Mouse (Mus musculus): ENCODE results near the gene Olfr52. TPM values are rescaled to one million over a fixed set of nuclear protein-coding genes. Genes with fewer than 3 reads are reported as not detected.

Olfr52 gene
- not detected for total RNA-seq (2023)

DNA sequence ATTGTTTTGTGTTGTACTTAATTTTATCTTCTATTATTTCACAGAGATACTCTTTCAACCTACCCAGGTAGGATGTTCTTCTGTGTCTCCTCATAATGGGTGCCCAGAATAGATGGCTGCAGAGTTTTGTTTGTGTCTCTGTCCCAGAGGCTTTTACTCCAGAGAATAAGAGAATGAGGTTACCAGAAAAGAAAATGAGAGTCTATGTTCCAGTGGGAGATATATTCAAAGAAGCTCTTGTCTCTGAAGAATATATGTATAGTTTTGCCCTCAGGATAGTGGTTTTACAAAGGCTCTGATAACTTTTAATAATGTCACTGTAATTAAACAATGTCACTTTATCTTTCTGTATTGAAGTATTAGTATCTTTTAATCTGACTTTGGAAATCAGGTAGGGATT lies at the start of gene Olfr52:
TSS of gene Olfr52 (minus strand) at position 101 of the 400 bp plus-strand sequence.

DNA sequence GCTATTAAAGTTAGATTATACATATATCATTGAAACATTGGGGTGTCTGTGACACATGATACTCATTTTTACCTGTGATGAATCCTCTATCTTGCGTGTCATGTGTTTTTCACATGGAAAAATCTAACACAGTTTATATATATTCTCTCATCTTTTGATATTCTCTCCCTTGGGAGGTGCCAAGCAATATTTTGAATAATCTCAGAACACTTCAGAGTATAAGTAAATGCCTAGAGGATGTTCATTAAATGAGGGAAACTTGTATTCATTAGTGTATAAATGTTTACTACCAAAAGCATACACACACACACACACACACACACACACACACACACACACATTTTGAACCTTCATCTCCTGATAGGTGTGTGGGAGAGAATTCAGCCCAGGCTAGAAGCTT lies 45.8 kb upstream of the Olfr52 start, which contains the start of gene Olfr1047:
TSS of gene Olfr1047 (minus strand) at position 101 of the 400 bp plus-strand sequence.

DNA sequence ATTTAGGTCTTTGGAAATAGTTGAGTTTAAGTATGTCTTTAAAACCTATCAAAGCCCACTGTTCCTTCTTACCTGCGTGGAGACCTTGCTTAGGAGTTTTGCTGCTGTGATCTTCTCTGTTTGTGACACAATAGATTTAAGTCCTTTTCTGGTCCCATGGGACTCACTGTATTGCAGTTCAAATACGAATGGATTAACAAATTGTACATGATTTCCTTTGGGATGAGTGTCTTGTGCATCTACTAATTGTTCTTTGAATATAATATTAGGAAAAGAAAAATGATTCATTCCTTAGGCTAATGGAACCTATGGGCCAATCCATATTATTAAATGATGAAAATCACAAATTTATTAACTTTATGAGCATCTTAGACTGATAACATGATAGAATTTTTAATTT lies 33.7 kb upstream of the Olfr52 start, which contains the start of gene Olfr1046:
TSS of gene Olfr1046 (minus strand) at position 101 of the 400 bp plus-strand sequence.

DNA sequence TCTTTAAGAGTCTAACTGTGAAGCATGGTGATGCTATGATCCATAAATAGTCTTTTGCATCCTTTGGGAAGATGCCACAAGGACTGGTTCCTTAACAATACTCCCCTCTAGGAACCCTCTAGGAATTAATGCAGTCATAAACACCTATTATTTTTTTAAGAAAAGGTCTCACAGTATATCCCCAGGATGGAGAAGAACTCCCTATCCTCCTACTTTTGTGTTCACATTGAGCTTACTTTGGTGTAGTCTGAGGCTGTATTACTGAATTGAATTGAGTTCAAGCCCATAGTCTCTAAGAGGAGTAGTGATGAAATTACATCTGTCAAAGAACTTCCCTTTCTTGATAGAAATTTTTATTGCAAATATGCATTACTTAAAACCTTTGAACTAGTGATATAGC lies 17.4 kb upstream of the Olfr52 start, which contains the start of gene Olfr1045:
TSS of gene Olfr1045 (minus strand) at position 101 of the 400 bp plus-strand sequence.

DNA sequence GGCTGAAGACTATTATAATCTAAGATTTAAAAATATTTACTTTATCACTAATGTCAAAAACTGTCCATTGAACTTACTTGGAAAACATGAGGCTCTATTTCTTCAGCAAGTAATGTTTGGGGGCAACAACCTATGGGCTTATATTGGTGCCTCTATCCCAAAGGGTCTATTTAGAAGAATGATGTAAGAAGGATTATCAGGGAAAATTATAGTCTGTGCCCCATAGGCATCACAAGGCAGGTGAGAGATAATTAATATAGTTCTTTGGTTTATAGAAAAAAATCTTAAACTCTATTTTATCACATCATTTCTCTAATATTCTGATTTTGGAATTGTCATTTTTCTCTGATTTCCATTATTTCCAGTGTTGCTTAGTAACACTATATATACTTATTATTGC lies 7.8 kb downstream of the Olfr52 start, which contains the start of gene Olfr1044:
TSS of gene Olfr1044 (minus strand) at position 101 of the 400 bp plus-strand sequence.

DNA sequence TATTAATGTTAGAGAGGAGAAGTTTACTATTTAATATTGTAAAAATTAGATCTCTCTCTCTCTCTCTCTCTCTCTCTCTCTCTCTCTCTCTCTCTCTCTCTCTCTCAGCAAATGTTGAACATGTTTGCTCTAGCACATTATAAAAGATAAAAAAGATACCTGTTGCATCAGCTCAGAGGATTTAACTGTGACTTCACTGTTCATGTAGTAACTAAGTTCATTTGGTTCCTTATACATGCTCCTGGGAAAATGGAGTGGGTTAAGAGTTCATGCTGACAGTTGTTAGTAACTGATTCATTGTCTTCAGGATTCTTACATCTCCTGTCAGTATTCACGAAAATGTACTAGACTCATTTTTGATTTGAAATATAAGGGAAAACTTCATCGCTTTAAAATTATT lies 18.1 kb downstream of the Olfr52 start, which contains the start of gene Olfr1043:
TSS of gene Olfr1043 (minus strand) at position 101 of the 400 bp plus-strand sequence.

DNA sequence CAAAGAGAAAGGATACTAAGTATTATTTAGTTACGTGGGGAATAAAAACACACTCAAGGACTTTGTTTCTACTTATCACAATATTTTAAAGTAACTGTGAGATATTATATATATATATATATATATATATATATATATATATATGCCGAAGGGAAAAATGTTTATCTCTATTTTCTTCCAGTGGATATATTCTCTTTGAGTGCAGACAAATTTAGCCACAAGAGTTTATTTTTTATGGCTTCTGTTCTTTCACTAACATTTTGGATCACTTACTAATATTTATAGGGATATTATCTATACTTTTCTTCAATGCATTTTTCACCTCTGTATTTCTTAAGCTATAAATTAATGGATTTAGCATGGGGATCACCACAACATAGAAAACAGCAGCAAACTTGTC lies 23.7 kb downstream of the Olfr52 start, which contains the start of gene Olfr1042:
TSS of gene Olfr1042 (minus strand) at position 101 of the 400 bp plus-strand sequence.

DNA sequence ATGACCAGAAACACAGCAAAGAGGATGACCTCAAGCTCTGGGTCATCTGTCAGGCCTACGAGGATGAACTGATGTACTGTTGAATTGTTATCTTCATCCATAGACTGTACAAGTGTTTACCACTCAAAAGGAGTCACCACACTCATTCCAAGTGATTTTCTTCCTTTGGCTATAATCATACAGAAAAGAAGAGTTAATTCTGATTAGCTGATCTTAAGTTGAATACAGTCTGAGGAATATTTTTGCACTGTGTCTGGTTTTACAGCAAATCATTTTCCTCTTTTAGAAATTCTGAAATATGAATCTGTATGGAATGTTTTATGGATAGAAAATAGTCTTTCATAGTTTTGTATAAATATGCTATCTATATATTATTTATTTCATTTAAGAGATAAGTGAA lies 38.9 kb downstream of the Olfr52 start, which contains the start of gene Olfr1040:
TSS of gene Olfr1040 (minus strand) at position 101 of the 400 bp plus-strand sequence.

DNA sequence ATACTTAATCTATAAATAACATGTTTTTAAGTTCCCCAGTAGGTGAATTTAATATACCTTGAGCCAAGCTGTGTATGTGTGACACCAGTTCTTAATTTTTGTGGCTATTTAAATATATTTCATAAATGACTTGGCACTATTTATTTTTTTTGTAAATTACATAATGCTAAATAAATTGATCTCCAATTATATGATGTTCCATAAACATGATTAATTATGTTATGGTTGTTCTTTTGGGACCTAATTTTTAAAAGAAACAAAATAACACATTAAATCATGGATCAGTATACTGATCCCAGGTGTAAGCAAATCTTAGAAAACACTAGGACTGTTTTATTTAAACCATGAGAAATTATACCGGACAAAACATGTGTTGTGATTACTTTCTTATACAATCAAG lies 49.7 kb downstream of the Olfr52 start, which contains the start of gene Olfr1039:
TSS of gene Olfr1039 (minus strand) at position 101 of the 400 bp plus-strand sequence.

Other genes starting within 250 kb of the Olfr52 start
- gene Olfr1028, start 235.2 kb downstream of the Olfr52 start, total RNA-seq (2023): not detected
- not detected for gene Olfr1029, start 211.8 kb downstream of the Olfr52 start, total RNA-seq (2023)
- not detected for gene Olfr1030, start 206.4 kb downstream of the Olfr52 start, total RNA-seq (2023)
- gene Olfr1031, start 195.4 kb downstream of the Olfr52 start, total RNA-seq (2023): not detected
- gene Olfr1032, start 180.1 kb downstream of the Olfr52 start, total RNA-seq (2023): not detected
- gene Olfr1033, start 165.1 kb downstream of the Olfr52 start, total RNA-seq (2023): not detected
- gene Olfr1034, start 139.8 kb downstream of the Olfr52 start, total RNA-seq (2023): not detected
- gene Olfr1036, start 111.7 kb downstream of the Olfr52 start, total RNA-seq (2023): not detected
- not detected for gene Olfr1037, start 98.3 kb downstream of the Olfr52 start, total RNA-seq (2023)
- gene Olfr1039, start 49.8 kb downstream of the Olfr52 start, total RNA-seq (2023): not detected
- gene Olfr1040, start 39.0 kb downstream of the Olfr52 start, total RNA-seq (2023): not detected
- not detected for gene Olfr1042, start 23.8 kb downstream of the Olfr52 start, total RNA-seq (2023)
- not detected for gene Olfr1043, start 18.2 kb downstream of the Olfr52 start, total RNA-seq (2023)
- not detected for gene Olfr1044, start 7.9 kb downstream of the Olfr52 start, total RNA-seq (2023)
- not detected for gene Olfr1045, start 17.3 kb upstream of the Olfr52 start, total RNA-seq (2023)
- not detected for gene Olfr1046, start 33.6 kb upstream of the Olfr52 start, total RNA-seq (2023)
- not detected for gene Olfr1047, start 45.7 kb upstream of the Olfr52 start, total RNA-seq (2023)
- gene Olfr1048, start 54.6 kb upstream of the Olfr52 start, total RNA-seq (2023): not detected
- gene Olfr1049, start 72.6 kb upstream of the Olfr52 start, total RNA-seq (2023): not detected
- gene Olfr1051, start 93.4 kb upstream of the Olfr52 start, total RNA-seq (2023): not detected
- gene Olfr1052, start 106.8 kb upstream of the Olfr52 start, total RNA-seq (2023): not detected
- gene Olfr1053, start 129.6 kb upstream of the Olfr52 start, total RNA-seq (2023): not detected
- gene Olfr1054, start 149.8 kb upstream of the Olfr52 start, total RNA-seq (2023): not detected
- not detected for gene Olfr1055, start 164.6 kb upstream of the Olfr52 start, total RNA-seq (2023)
- gene Olfr1056, start 176.8 kb upstream of the Olfr52 start, total RNA-seq (2023): not detected
- not detected for gene Olfr1057, start 192.7 kb upstream of the Olfr52 start, total RNA-seq (2023)
- gene Olfr1058, start 202.9 kb upstream of the Olfr52 start, total RNA-seq (2023): not detected
- not detected for gene Olfr1061, start 228.4 kb upstream of the Olfr52 start, total RNA-seq (2023)
- not detected for gene Olfr1062, start 241.1 kb upstream of the Olfr52 start, total RNA-seq (2023)